Mouse (Mus musculus) small intestine, adult 2 months (tissue): ENCODE measurements around the gene Map2k4.

Experiments used
- CTCF ChIP-seq: fragments of 200-500 bp; IDR thresholded peaks from 2 replicates; pipeline ENCODE4 v1.5.1; 2012; ENCODE audit warnings: low read depth, mild to moderate bottlenecking, control low read depth, inconsistent platforms, low read length, moderate library complexity, mixed read lengths; ENCODE audit not compliant: insufficient replicate concordance, insufficient read length; ENCODE audit errors: extremely low read depth
- POLR2A ChIP-seq: fragments of 200-500 bp; IDR thresholded peaks from 2 replicates; pipeline ENCODE4 v1.6.1; 2012; ENCODE audit warnings: low read depth, mild to moderate bottlenecking, control low read depth, inconsistent platforms, low read length, moderate library complexity

- no peak for TF ChIP-seq POLR2A
- no peak for TF ChIP-seq CTCF
Observed at GRCm38 (mm10) chr11:65713830-65714229, 74.3 kb downstream of the Map2k4 start.
